ENCODE assay signal across 17 mouse cellular contexts in genomic region chr13:109326061-109326460, GRCm38 (mm10).
"Had no signal": no experiment of that assay in that cellular context is flagged by ENCODE, and none has a peak within 500 bp of the region (broad histone marks: within the 10 kb centered on the region; RNA-seq: fewer than 3 reads in every experiment).

No protein-coding gene starts in this region.

- DNase-seq: gastrocnemius, adult 2 months; gastrocnemius, postnatal 10 days; gastrocnemius, postnatal 25 days; heart, adult 11 months; heart, adult 2 months; heart, postnatal 14 days; heart, postnatal 36 days; kidney, adult 18-20 months; kidney, adult 8-10 months; kidney, postnatal 10 days; kidney, postnatal 25 days; kidney, postnatal 4 days; liver; liver, embryonic 13.5 days had no signal

- ATAC-seq: hindbrain, postnatal 0 days; intestine, embryonic 15.5 days; intestine, postnatal 0 days had no signal
